Mouse (Mus musculus): ENCODE data around the gene 4933430I17Rik. TPM values are rescaled to one million over a fixed set of nuclear protein-coding genes. Genes with fewer than 3 reads are reported as not detected.
A peak's percentile ranks its signal among the peaks of the same experiment; 100 is the strongest.
"Not testable (repeated sequence)": the region's sequence is repeated elsewhere in the genome, so short reads cannot be mapped to it uniquely, and the experiment has no call there.

The 4933430I17Rik gene
- total RNA-seq, 2 experiments from 2014 or later = 0.20 TPM; not detected in 1

DNA sequence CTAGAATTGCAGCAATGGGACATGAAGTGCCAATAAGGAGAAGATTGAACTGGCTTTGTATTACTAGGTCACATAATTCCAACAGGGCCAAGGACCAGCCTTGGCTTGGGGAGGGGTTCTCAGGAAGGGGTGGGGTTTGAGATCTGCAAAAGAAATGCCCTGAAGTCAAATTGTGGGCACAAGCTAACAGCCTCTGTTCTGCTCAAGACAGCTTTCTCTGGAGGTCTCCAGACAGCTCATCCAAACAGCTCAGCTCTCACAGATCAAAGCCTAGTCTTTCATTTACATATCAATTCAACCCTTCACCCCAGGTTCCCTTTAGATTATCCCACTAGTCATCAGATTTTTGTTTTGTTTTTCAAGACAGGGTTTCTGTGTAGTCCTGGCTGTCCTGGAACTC, 19.6 kb downstream of the 4933430I17Rik start:
- DNase-seq = no peak

DNA sequence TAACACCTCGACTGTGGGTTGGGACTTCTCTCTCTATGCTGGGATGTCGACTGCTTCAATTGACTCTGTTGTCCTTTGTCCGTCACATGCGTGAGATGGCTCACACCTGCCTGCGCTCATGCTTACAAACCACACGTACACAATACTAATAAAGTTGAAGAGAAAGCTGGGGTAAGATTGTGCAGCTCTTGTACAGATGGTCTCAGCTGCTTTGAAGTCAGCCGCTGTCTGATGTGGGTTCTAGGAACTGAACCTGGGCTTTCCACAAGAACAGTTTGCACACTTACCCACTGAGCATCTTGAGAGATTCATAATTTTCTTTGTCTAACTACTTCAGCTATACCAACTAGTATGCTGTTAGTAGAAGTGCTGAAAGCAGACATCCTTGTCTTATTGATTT, 26.8 kb downstream of the 4933430I17Rik start:
- no peak for DNase-seq

DNA sequence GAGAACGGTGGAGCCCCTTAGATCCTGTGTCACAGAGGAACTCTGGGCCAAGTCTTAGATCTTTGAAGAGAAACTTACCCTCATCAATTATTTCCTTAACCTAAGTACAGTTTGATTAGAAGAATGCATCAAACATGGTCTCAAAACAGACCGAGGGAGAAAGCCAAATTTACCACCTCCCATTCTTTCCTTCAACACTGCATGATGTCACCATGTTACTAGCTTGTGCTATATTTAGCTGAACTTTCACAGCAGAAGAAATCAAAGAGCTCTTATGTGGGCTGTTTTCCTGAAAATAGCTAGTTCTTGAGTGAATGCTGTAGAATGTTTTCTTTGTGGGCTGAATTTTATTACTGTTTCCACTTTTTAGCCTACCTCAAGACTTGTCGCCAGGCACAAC, 32.3 kb downstream of the 4933430I17Rik start:
- no peak for DNase-seq

GRCm38 (mm10) chr4:62559797-62560329, 34.7 kb downstream of the 4933430I17Rik start, which contains the start of gene Rgs3:
Gene Rgs3, plus strand, starts transcription at chr4:62559847.
- DNase-seq = no peak

- peak; percentile 45 to 69 for DNase-seq
These were observed 35.9 kb downstream of the 4933430I17Rik start for GRCm38 (mm10) chr4:62560963-62561629.

- no peak for DNase-seq
These were observed 36.4 kb downstream of the 4933430I17Rik start for GRCm38 (mm10) chr4:62561630-62562001.

DNA sequence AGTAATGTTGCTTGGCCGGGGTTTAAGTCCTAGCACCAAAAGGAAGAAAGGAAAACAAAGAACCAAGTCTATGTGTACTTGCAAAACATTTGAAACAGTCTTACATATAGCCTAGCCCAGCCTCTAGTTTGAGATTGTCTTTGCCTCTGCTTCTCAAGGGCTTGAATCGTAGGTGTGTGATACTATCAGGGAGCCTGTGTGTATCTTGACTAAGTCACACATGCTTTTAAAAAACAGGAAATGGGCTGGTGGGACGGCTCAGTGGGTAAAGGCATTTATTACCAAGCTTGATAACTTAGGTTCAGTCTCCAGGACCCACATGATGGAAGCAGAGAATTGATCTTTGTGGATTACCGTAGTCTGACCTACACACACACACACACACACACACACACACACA, 36.8 kb downstream of the 4933430I17Rik start:
- no peak for DNase-seq

GRCm38 (mm10) chr4:62566530-62566929, 41.4 kb downstream of the 4933430I17Rik start:
- no peak for DNase-seq

- no peak for DNase-seq
These were observed 42.5 kb downstream of the 4933430I17Rik start for GRCm38 (mm10) chr4:62567696-62568095.

DNA sequence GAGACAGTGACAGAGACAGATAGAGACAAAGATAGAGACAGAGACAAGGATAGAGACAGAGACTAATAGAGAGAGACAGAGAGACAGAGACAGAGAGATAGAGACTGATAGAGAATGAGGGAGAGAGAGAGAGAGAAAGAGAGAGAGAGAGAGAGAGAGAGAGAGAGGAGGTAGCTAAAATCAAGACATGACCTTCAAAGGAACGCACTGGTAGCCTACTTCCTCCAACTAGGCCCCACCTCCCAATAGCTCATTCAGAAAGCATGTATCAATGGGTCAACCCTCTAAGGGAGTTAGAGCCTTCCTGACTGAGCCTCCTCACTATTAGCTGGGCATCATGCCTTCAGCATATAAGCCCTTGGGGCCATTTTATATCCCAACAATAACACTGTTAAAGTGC, 43.2 kb downstream of the 4933430I17Rik start:
- no peak for DNase-seq

- no peak for DNase-seq
These were observed 44.4 kb downstream of the 4933430I17Rik start for GRCm38 (mm10) chr4:62569603-62570002.

GRCm38 (mm10) chr4:62570029-62570428, 44.9 kb downstream of the 4933430I17Rik start:
- no peak for DNase-seq

- peak; percentile 72 to 80 for DNase-seq
These were observed 57.4 kb downstream of the 4933430I17Rik start for GRCm38 (mm10) chr4:62582365-62583264.

- DNase-seq = peak; percentile 34 to 44
These were observed 58.3 kb downstream of the 4933430I17Rik start for GRCm38 (mm10) chr4:62583265-62584092.

DNA sequence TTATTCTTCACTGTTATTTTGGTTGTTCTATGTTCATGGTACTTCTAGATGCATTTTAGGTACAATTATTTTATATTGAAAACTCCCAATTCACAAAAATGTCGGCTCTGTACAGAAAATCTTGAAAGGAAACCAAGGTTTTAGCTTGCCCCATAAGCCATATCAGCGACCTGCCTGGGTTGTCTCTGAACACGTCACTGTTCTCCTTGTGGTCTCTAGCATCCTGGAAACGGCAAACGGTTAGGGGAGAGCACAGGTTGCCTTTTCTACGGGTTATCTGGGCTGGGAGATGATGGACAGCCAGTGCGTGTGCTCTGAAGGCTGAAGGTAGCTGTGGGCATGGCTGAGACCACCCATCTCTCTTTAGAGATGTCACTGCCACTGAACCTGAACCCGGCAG, 61.9 kb downstream of the 4933430I17Rik start:
- DNase-seq = no peak

GRCm38 (mm10) chr4:62590878-62591277, 65.7 kb downstream of the 4933430I17Rik start:
- DNase-seq = no peak

GRCm38 (mm10) chr4:62591326-62591725, 66.2 kb downstream of the 4933430I17Rik start:
- DNase-seq = no peak

- DNase-seq = not testable (repeated sequence)
These were observed 68.5 kb downstream of the 4933430I17Rik start for GRCm38 (mm10) chr4:62593546-62594240.

DNA sequence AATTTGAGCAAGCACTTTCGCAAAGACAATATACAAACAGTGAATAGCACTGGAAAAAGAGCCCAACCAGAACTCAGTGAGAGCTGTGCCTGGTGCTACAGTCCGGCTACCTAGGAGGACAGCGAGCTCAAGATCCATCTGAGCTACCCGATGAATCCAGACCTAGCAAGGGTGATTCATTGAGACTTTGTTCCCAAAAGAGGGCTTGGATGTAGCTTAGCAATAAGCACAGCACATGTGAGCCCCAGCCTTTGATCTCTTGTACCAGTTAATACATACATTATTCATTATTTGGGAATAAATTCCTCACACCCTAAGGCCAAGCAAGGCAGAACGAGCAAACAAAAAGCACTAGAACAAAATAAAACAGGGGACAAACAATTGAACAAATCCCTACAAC, 69.3 kb downstream of the 4933430I17Rik start:
- DNase-seq = no peak

DNA sequence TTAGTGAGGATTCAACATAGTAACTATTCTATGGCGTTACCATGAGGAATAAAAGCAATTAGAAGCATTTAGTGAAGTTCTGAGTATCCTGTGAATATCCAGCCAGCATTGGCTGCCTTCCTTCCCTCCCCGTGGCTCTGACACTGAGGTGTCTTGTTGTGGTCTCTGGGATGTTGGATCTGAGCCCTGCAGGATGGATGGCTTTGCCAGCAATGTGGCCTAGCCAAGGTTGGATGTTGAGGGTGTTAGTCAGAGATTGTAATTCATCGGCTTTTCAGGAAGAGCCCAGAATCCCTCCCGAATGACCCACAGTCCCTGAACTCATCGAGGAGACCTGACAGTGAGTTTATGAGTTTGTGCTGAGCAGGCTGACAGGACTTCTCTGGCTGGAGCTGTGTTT, 70.9 kb downstream of the 4933430I17Rik start:
- no peak for DNase-seq

Measured in layer of hippocampus, postnatal 36 days (tissue).